Mouse (Mus musculus): Measurements from ENCODE around the gene Gm30083. TPM values are rescaled to one million over a fixed set of nuclear protein-coding genes. Genes with fewer than 3 reads are reported as not detected.
A peak's percentile ranks its signal among the peaks of the same experiment; 100 is the strongest.

The Gm30083 gene
- total RNA-seq, 2 experiments from 2014 or later = not detected

DNA sequence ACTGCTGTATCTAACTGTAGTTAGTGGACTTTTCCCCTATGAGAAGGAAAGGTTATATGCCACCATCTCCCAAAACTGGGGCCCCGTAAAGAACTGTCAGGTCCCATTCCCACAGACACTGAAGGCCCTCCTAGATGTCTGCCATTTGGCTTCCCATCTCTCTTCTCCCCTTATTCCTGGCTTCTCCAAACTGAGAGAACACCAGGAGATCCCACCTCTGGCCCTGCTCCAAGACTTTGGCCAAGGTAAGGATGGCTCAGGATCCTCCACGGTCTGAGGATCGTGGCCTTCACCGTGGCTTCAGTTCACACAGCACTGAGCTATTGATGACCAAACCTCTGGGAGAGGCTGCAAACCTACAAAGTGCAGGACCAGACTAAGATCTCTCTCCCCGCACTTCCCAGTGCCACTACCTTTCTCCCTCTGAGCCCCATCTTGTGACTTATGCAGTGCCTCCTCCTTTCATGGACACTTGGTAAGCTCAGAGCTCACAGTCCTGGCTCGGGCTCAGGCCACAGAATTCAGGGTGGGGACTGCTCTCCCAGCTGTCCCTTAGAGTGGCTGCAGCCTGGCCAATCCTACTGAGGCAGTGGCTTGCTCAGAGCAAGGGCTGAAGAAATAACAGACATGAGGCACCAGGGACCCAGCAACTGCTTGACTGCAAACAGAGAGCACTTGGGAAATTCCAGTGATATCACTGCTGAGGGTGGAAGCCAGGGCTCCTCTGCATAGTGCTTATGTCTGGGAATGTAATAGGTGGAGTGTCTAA lies 21.3 kb downstream of the Gm30083 start:
- DNase-seq = no peak
- Histone ChIP-seq H3K4me3 (no peak overlapping the region), H3K27ac (no peak overlapping the region)
- no peak for TF ChIP-seq CTCF (IDR thresholded peaks at IDR 0.05)
- intact Hi-C loops (cut with DNase I) = no loop called here

GRCm38 (mm10) chr14:33993051-33993450 lies 21.9 kb downstream of the Gm30083 start:
- no peak for DNase-seq
- H3K27ac ChIP-seq = no peak overlapping the region
- no peak for TF ChIP-seq CTCF (IDR thresholded peaks at IDR 0.05)
- intact Hi-C loops (cut with DNase I) = no loop called here
- no peak overlapping the region for H3K4me3 ChIP-seq

DNA sequence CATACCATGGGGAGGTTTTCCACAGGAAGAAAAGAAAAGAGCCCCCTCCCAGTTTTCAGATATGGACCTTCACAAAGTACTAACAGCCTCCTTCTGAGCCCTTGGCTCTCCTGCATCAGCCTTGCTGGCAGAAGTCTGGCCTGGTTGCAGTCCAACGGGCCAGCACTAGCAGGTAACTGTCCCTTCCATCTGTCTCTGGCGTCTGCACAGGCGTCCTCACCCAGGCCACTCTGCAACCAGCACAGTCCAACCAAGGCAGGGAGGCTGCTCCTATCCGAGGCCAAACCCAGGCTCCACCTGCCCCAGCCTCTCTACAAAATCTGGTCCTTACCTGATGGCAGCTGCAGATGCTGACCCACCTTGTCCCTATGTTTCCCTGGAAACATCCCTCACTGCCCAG lies 23.0 kb downstream of the Gm30083 start:
- no peak for DNase-seq
- Histone ChIP-seq H3K27ac (no peak overlapping the region), H3K4me3 (no peak overlapping the region)
- no peak for TF ChIP-seq CTCF (IDR thresholded peaks at IDR 0.05)
- intact Hi-C loops (cut with DNase I) = no loop called here

- no peak overlapping the region for H3K4me3 ChIP-seq
These were observed 25.8 kb downstream of the Gm30083 start for GRCm38 (mm10) chr14:33989201-33989600.

GRCm38 (mm10) chr14:33978604-33979059 lies 36.4 kb downstream of the Gm30083 start, which contains the start of gene Zfp488:
TSS of gene Zfp488 (minus strand) at chr14:33978764.
- DNase-seq = no peak
- Histone ChIP-seq H3K27ac (no peak within 1 kb of the TSS), H3K4me3 (no peak within 1 kb of the TSS)
- TF ChIP-seq CTCF (IDR thresholded peaks at IDR 0.05) = no peak
- intact Hi-C loops (cut with DNase I) = no loop called here

More at GRCm38 (mm10) chr14:33989201-33989600, 25.8 kb downstream of the Gm30083 start:
- no peak for DNase-seq
- no peak for TF ChIP-seq CTCF (IDR thresholded peaks at IDR 0.05)
- H3K27ac ChIP-seq = no peak overlapping the region
- intact Hi-C loops (cut with DNase I) = no loop called here

DNA sequence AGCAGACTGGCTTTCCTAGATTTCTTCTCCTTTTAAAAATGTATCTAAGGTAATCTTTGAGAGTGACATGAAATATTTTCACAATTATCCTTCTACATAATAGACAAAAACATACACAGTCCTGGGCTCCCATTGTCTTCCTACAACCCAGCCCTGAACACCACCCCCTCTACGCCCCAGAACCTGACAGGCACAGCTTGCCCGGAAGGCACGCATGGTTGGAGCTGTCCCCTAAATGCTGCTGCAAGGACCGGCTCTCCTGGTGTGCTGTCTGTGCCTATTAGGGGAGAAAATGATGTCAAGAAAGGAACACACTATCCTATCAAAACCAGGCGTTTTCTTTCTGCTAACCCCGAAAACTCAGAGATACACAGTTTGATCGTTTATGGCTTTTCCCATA lies 37.2 kb downstream of the Gm30083 start:
- DNase-seq = no peak
- intact Hi-C loops (cut with DNase I) = no loop called here
- no peak overlapping the region for H3K4me3 ChIP-seq
- no peak for TF ChIP-seq CTCF (IDR thresholded peaks at IDR 0.05)
- no peak overlapping the region for H3K27ac ChIP-seq

DNA sequence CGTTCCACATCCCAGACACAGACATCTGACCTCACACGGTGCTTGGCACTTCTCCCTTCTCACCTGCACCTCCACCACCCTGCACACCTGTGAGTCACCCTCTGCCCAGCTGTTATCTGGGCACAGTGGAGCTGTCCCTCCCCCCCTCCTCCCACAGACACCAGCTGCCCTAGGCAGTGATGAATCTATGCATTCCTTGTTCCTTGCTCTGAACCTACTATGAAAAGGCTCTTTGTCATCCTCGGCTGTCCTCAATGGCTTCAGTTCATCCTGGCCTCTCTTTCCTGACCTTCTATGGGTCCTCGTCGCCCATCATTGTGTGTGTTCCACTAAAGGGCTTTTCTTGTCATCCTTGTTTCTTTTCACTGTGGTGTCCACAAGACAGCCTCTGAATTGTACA lies 40.2 kb downstream of the Gm30083 start:
- H3K27ac ChIP-seq = no peak overlapping the region
- TF ChIP-seq CTCF (IDR thresholded peaks at IDR 0.05) = no peak
- H3K4me3 ChIP-seq = no peak overlapping the region
- DNase-seq = no peak
- intact Hi-C loops (cut with DNase I) = no loop called here

DNA sequence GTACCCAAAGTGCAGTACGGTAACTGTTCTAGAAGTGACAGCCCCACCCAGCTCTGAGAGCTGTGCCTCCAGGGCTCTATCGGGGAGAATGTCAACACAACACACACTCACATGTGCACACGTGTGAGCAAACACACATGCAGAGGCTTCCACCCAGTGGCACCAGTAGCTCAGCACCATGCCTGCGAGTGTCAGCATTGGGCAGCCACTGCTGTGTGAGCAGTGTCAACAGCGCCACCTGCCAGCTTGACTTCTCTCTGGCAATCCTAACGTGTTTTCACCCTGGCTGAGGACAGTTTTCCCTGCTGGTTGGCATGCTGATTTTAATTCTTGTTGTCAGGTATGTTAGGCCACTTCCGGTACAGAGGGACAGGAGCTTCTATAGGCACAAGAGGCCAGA lies 42.3 kb downstream of the Gm30083 start:
- Histone ChIP-seq H3K27ac (no peak overlapping the region), H3K4me3 (no peak overlapping the region)
- intact Hi-C loops (cut with DNase I) = no loop called here
- TF ChIP-seq CTCF (IDR thresholded peaks at IDR 0.05) = no peak
- no peak for DNase-seq

- DNase-seq = no peak
- TF ChIP-seq CTCF (IDR thresholded peaks at IDR 0.05) = peak; percentile 12; the same call in 1 of the 2 replicates
- no peak overlapping the region for H3K4me3 ChIP-seq
- no peak overlapping the region for H3K27ac ChIP-seq
- intact Hi-C loops (cut with DNase I) = no loop called here
These were observed 49.3 kb downstream of the Gm30083 start for GRCm38 (mm10) chr14:33965675-33966074.

DNA sequence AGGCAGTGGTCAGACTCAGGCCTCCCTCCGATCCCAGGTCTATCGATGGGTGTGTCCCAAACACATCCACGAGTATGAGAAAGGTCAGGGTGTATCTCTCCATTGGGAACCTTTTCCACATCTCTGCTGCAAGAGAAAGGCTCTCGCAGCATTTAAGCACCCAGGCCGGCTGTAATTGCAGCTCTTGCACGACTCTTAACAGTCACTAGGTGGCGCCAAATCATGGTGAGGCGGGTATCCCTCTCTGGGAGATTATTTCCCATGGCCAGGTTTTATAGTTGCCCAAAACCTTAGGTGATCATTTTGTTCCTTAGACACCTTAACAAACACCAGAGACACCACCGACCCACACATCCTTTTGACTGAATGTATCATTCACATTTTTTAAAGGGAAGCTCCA lies 55.6 kb downstream of the Gm30083 start:
- peak; percentile 37 for DNase-seq
- intact Hi-C loops (cut with DNase I) = no loop called here
- Histone ChIP-seq H3K27ac (no peak overlapping the region), H3K4me3 (no peak overlapping the region)
- peak; percentile 78 for TF ChIP-seq CTCF (IDR thresholded peaks at IDR 0.05)

GRCm38 (mm10) chr14:33958841-33959240 lies 56.1 kb downstream of the Gm30083 start:
- intact Hi-C loops (cut with DNase I) = no loop called here
- no peak overlapping the region for H3K27ac ChIP-seq
- no peak for TF ChIP-seq CTCF (IDR thresholded peaks at IDR 0.05)
- H3K4me3 ChIP-seq = no peak overlapping the region
- DNase-seq = no peak

DNA sequence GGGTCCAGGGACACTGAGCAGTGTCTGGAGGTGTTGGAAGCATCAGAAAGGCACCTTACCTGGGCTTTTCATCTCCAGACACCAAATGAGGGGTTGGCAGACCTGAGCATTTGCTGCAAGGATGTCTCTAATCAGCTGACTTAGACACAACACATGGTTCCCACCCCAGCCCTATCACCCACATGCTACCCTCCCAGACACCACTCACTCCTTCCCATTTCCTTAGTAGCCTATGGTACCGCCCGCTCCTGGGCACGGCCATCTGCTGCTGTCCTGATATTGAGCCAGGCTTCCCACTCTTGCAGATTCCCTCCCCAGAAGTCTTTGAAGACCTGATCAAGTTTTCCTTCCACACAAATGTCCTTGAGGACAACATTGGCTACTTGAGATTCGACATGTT lies 56.8 kb downstream of the Gm30083 start:
- intact Hi-C loops (cut with DNase I) = no loop called here
- TF ChIP-seq CTCF (IDR thresholded peaks at IDR 0.05) = no peak
- Histone ChIP-seq H3K4me3 (no peak overlapping the region), H3K27ac (no peak overlapping the region)
- no peak for DNase-seq

GRCm38 (mm10) chr14:33956055-33956454 lies 58.9 kb downstream of the Gm30083 start:
- TF ChIP-seq CTCF (IDR thresholded peaks at IDR 0.05) = no peak
- no peak for DNase-seq
- Histone ChIP-seq H3K4me3 (no peak overlapping the region), H3K27ac (no peak overlapping the region)
- intact Hi-C loops (cut with DNase I) = no loop called here

DNA sequence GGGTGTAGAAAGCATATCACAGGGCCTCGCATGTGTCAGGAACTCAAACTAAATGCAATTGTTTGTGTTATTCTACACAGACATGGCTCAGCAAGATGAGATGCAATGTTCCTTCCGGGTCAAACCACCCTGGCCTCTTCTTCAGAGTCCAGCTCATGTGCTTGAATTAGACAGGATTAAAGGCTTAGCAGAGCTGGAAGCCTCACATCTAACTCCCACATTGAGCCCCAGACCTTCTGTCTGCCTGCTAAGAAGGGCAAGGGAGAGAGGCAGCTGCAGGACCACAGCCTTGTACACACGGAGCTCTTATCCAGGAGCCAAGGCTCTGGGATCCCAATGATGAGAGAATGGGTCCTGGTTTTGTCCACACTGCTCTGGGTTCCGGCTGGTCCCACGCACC lies 61.2 kb downstream of the Gm30083 start, which contains the start of gene Rbp3:
TSS of gene Rbp3 (plus strand) at position 243 of the 400 bp plus-strand sequence.
- TF ChIP-seq CTCF (IDR thresholded peaks at IDR 0.05) = no peak
- no peak for DNase-seq

More for the DNA sequence above, 61.2 kb downstream of the Gm30083 start, which contains the start of gene Rbp3:
- intact Hi-C loops (cut with DNase I) = no loop called here
- Histone ChIP-seq H3K27ac (no peak within 1 kb of the TSS), H3K4me3 (no peak within 1 kb of the TSS)

Measured in gastrocnemius, adult 2 months (tissue).